Mouse (Mus musculus) brain, embryonic 14.5 days (tissue): ENCODE measurements around the gene Astn2. TPM values are rescaled to one million over a fixed set of nuclear protein-coding genes. Genes with fewer than 3 reads are reported as not detected.

Experiments
- DNase-seq: peaks from one replicate; pipeline ENCODE4 v3.0.0-alpha.2; 2011; ENCODE audit warnings: low read depth
- CTCF ChIP-seq: fragments of 200-500 bp; IDR thresholded peaks from 2 replicates; pipeline ENCODE4 v1.5.1; 2012; ENCODE audit warnings: inconsistent platforms, mild to moderate bottlenecking, moderate library complexity, borderline replicate concordance; ENCODE audit not compliant: insufficient read depth, insufficient read length; ENCODE audit errors: extremely low read depth
- POLR2A ChIP-seq: fragments of 200-500 bp; IDR thresholded peaks from 2 replicates; pipeline ENCODE4 v1.6.1; 2012; ENCODE audit warnings: mild to moderate bottlenecking, inconsistent platforms, borderline replicate concordance; ENCODE audit not compliant: poor library complexity, insufficient read depth, insufficient read length, severe bottlenecking; ENCODE audit errors: extremely low read depth
- polyA plus RNA-seq: library from polyadenylated mRNA; depleted of rRNA; stranded (reverse); fragments of >200 nt; gene quantifications from 2 replicates; pipeline ENCODE4 v1.2.3, GENCODE M21; 2012; rRNA removed

Astn2 gene
- 11.8 and 23.7 TPM in 2 replicates for polyA plus RNA-seq

DNA sequence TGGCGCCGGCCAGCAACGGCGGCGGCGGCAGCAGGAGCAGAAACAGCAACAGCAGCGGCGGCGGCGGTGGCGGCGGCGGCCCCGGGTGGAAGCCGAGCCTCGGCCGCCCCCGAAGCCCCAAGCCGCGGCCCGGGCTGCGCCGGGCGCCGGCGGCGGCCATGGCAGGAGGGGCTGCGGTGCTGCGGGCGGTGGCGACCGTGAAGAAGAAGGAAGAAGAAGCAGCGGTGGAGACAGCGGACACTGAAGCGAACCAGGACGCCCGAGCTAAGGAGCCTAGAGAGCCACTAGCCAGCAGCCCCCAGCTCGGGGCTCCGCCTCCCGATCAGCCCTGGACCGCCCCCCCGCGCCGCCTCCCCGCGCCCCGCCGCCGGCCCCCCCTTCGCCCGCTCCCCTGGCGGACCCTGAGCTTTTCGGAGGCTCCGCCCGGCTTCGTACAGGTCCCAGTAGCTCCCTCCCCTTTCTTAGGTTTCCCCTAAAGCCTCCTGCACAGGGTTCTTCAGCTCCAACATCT, at the start of gene Astn2:
Gene Astn2, minus strand, starts transcription at position 411 of the 511 bp plus-strand sequence.
- DNase-seq, result peak; percentile 56
- TF ChIP-seq CTCF, result no peak
- peak; percentile 14 for TF ChIP-seq POLR2A

- TF ChIP-seq POLR2A (no peak), CTCF (peak; percentile 13; the same call in 1 of the 2 replicates)
- DNase-seq, result peak; percentile 44
Measured at GRCm38 (mm10) chr4:66450115-66450514, 45.7 kb upstream of the Astn2 start.

GRCm38 (mm10) chr4:66431256-66431655, 26.8 kb upstream of the Astn2 start:
- TF ChIP-seq CTCF (no peak), POLR2A (no peak)
- DNase-seq, result peak; percentile 73

DNA sequence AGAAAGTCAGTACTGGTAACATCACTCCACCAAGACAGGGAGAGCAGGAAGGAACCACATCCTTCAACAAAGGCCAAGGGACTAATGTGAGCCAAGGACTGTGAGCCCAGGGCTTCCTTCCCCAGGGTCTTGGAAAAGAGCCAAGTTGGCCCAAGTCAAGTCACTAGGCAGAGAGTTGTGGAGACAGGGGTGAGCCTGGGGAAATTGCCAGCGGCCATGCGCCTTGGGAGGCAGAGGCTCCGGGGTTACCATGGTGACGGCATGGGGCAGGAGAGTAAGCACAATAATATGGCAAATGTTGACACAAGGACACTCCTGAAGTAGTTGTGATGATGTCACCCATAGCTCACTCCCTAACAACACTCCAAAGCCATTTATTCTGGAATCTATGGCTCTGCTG, 21.4 kb upstream of the Astn2 start:
- TF ChIP-seq POLR2A (no peak), CTCF (no peak)
- peak; percentile 60 for DNase-seq

- TF ChIP-seq CTCF (no peak), POLR2A (no peak)
- no peak for DNase-seq
Measured at GRCm38 (mm10) chr4:66414778-66415177, 10.4 kb upstream of the Astn2 start.

- DNase-seq, result peak; percentile 47
- TF ChIP-seq POLR2A (no peak), CTCF (no peak)
Measured at GRCm38 (mm10) chr4:66405086-66405485, 675 bp upstream of the Astn2 start.

DNA sequence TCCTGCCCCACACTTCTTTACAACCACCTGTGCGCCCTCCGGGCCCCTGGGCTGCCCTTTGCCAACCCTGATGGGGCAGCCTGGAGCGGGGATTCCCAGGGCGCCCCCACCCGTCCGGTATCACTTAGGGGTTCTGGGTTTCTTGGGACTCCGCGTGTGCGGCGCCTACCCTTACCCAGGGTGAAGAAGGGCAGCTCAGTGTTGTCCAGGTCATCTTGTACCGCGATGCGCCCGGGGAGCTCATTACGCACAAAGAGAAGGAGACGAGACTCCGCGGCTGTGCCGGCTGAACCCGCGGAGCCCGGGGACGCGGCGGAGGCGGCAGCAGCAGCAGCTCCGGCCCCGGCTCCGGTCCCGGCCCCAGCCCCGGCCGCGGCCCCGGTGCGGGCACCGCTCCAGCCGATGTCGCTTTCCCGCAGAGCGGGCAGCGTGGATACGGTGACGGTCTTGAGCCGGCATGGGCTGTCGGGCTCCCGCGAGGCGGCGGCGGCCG, 657 bp downstream of the Astn2 start:
- peak; percentile 58 for DNase-seq
- no peak for TF ChIP-seq POLR2A
- TF ChIP-seq CTCF, result no peak

- no peak for TF ChIP-seq POLR2A
- no peak for TF ChIP-seq CTCF
Measured at GRCm38 (mm10) chr4:66403116-66403707, 1.2 kb downstream of the Astn2 start.

GRCm38 (mm10) chr4:66402611-66403010, 1.8 kb downstream of the Astn2 start:
- TF ChIP-seq POLR2A, result no peak
- TF ChIP-seq CTCF, result no peak
- DNase-seq, result peak; percentile 78

More at GRCm38 (mm10) chr4:66403116-66403707, 1.2 kb downstream of the Astn2 start:
- DNase-seq, result peak; percentile 57

GRCm38 (mm10) chr4:66401186-66401681, 3.2 kb downstream of the Astn2 start:
- DNase-seq, result peak; percentile 93
- TF ChIP-seq CTCF (peak; percentile 82), POLR2A (no peak)

DNA sequence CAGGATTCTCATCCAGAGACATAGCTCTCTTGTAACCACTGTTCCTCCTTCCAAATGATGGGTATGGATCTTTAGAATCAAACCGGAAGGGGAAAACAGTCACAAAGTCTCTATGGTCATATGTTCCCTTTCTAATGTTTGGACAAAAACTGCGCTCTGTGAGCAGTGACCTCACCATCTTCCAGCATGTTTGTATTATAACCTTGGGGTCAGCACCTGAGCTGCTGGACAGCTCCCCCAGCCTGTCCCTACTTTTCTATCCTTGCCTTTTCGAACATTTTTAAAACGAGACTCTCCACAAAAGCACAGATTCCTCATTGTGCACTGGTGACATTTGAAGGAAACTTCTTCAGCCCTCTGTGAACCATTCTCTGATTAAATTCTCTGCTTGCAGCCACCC, 5.3 kb downstream of the Astn2 start:
- TF ChIP-seq CTCF (no peak), POLR2A (no peak)
- no peak for DNase-seq

DNA sequence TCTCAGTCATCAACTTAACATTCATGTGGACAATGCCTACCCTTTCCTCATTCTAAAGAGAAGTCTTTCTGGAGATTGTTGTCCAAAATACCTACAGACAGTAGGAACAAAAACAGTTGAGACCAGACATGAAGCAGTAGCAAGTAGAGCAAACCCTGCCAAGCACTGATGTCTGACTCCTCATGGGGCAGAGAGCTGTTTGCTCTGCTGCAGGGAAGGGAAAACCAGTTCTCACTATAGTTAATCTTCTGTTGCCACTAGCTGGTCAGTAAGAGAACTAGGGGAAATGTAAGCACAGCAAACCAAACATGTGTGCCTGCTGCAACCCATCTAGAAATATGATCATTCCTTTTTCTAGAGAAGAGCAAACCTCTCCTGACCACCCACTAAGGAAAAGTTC, 7.2 kb downstream of the Astn2 start:
- no peak for DNase-seq
- TF ChIP-seq POLR2A, result no peak
- no peak for TF ChIP-seq CTCF
